Mouse (Mus musculus): Measurements from ENCODE around the gene Tmie.
"Not testable (repeated sequence)": the region's sequence is repeated elsewhere in the genome, so short reads cannot be mapped to it uniquely, and the experiment has no call there.

The Tmie gene

GRCm38 (mm10) chr9:110841438-110841837 lies 38.5 kb downstream of the Tmie start:
- DNase-seq (ENCODE audit: low read depth, low spot score): no peak

- DNase-seq (ENCODE audit: low read depth, low spot score): no peak
Observed at GRCm38 (mm10) chr9:110840905-110841304, 39.0 kb downstream of the Tmie start.

GRCm38 (mm10) chr9:110836112-110836511 lies 43.8 kb downstream of the Tmie start:
- DNase-seq (ENCODE audit: low read depth, low spot score): no peak

GRCm38 (mm10) chr9:110834961-110835360 lies 45.0 kb downstream of the Tmie start:
- DNase-seq (ENCODE audit: low read depth, low spot score): no peak

- no peak for DNase-seq (ENCODE audit: low read depth, low spot score)
Observed at GRCm38 (mm10) chr9:110834411-110834810, 45.5 kb downstream of the Tmie start, which contains the start of gene Prss45. Gene Prss45, plus strand, starts transcription at chr9:110834588.

- no peak for DNase-seq (ENCODE audit: low read depth, low spot score)
Observed at GRCm38 (mm10) chr9:110833021-110833420, 46.9 kb downstream of the Tmie start.

- DNase-seq (ENCODE audit: low read depth, low spot score): no peak
Observed at GRCm38 (mm10) chr9:110826390-110826789, 53.5 kb downstream of the Tmie start, which contains the start of gene Prss43. Gene Prss43, plus strand, starts transcription at chr9:110826690.

- DNase-seq (ENCODE audit: low read depth, low spot score): no peak
Observed at GRCm38 (mm10) chr9:110825832-110826231, 54.1 kb downstream of the Tmie start.

- DNase-seq (ENCODE audit: low read depth, low spot score): no peak
Observed at GRCm38 (mm10) chr9:110825426-110825825, 54.5 kb downstream of the Tmie start.

GRCm38 (mm10) chr9:110821436-110821835 lies 58.5 kb downstream of the Tmie start:
- DNase-seq (ENCODE audit: low read depth, low spot score): no peak

- DNase-seq (ENCODE audit: low read depth, low spot score): not testable (repeated sequence)
Observed at GRCm38 (mm10) chr9:110820546-110820945, 59.4 kb downstream of the Tmie start.
